Mouse (Mus musculus) layer of hippocampus, postnatal 36 days (tissue): ENCODE results near the gene Fras1. TPM values are rescaled to one million over a fixed set of nuclear protein-coding genes. Genes with fewer than 3 reads are reported as not detected.

Experiments used
- DNase-seq, 2 experiments: peaks; one replicate each; pipeline ENCODE4 v3.0.0; 2022
- total RNA-seq, 2 experiments: library from RNA; stranded (reverse); gene quantifications; 2 replicates each; pipeline ENCODE4 v1.2.3; 2021

Fras1 gene
- total RNA-seq, 2 experiments from 2014 or later, result 11.4 to 13.4 TPM

- DNase-seq, result no peak
These were observed 315.1 kb downstream of the Fras1 start for GRCm38 (mm10) chr5:96688885-96689284.

DNA sequence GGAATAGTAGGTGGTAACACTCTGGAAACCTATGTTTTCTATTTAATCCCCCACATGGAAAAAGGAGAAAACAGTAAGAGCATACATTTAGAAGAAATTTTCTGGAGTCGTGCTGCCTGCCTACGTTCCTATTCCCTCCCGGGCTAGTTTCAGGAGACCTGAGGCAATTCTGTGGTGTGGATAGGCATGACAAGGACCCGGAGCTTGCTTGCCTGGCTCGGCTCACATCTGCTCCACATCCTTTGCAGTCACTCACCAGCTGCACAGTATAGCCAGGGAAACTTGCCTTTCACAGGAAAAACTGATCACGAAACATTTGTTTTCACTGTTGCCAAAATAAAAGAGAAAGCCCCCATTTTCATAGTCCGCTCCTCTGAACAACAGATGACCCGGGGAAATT is 325.2 kb downstream of the Fras1 start:
- DNase-seq, result no peak

DNA sequence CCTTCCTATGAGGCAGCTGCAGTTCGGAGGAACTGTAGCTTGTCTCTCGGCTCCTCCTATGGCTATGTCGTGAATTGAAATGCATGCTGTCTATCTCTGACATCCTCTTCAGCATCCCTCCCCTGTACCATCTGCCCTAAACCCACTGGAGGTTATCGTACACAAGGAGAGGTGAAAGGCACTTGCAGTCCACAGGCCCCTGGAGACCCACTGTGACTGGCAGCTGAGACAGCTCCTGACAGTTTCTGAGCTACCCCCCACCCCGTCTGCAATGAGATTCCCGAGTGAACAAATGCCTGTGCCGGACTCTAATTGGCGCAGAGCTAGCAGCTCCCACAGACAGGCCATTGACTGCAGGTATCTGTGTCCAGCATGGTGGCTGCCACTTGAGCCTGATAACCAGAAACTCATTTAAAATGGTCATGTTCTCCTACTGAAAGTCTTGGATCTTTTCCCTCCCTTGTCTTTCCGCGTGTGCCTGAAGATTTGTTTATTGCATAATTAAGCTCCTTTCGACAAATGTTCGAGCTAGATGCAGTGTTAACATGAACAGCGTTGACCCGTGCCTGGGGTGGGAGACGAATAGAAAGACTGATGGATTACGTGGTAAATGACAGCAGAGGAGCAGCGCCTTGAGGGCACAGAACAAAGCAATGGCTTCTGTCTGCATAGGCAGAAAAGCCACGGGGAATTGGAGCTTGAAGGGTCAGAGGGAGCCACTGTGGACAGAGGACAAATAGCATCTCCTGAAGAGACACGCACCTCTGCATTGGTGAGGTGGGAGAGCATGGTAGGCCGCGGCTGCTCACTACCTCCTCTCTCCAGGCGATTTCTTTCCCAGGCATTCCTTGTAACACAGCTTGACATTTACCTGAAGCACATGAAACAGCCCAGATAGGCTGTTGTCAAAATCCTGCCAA is 329.2 kb downstream of the Fras1 start:
- DNase-seq, result no peak

DNA sequence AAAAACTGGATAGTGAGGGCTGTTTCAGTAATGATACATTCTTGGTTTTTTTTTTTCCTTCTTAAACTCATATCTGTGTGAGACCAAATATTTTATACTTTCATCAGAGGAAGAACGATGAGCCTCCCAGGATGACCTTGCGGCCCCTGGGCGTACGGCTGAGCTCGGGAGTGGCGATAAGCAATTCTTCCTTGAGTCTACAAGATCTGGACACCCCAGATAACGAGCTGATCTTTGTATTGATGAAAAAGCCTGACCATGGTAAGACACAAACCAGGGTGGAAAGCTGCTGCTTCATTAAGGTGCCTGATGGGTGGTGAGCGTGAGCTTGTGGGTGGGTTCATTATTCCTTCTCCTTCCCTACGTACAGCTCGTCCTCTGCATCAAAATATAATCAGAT is 334.8 kb downstream of the Fras1 start:
- DNase-seq, result no peak

DNA sequence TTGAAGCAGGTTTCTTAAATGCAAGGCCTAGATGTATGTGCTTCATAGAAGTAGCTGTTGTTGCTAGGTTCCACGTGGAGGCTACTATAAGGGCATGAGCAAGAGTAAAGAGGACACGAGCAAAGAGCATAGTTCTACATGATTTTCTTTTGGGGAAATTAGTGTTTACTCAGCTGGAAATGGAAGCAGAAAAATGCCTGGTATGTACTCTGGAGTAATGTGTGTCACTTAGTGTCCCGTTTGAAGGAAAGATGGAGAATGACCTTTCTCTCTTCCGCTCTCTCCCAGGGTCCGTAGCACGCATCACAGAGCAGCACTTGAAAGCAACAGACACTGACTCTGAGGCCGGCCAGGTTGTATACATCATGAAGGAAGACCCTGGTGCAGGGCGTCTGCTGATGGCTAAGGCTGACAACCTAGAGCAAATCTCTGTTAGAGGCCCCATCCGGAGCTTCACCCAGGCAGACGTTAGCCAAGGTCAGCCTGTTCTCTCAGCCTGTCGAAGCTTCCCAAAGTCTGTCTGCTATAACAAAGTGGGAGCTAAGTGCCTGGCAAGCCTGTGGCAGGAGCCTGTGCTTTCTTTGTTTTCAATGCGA is 338.4 kb downstream of the Fras1 start:
- no peak for DNase-seq

DNA sequence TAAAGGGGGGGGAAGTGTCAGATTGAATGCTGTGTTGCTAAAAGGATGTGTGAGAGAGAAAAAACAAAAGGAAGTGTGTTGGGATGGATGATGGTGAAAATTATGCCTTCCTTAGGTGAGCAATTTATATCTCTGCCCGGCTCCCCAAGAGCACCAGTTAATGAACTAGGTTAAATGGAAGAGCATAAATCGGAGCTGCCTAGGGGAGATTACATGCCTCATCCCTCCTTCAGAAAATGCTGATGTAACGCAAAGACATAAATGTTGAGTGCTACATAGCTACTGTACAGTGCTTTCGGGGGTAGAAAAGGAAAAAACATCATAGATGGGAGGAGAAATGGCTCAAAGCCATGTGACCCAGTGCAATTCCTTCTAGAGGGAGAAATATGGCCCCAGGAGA is 339.0 kb downstream of the Fras1 start:
- DNase-seq, result no peak

- DNase-seq, result no peak
These were observed 342.7 kb downstream of the Fras1 start for GRCm38 (mm10) chr5:96716273-96717034.

DNA sequence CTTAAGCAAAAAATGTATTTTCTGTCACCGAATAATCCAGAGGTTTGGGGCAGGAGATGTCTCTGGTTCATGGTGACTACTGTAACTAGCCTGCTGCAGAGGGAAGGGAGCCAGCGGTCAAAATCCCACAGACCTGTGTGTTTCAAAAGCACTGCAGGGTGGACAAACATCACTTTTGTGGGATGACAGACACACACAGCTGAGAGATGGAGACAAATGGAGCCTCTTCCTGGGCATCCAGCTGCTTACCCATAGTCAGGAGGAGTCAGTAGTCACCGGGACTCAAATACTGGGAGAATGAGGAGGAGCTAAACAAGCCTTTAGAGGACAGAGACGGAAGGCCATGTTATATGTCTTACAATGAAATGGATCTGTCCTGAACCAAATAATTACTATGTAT is 343.9 kb downstream of the Fras1 start:
- no peak for DNase-seq

DNA sequence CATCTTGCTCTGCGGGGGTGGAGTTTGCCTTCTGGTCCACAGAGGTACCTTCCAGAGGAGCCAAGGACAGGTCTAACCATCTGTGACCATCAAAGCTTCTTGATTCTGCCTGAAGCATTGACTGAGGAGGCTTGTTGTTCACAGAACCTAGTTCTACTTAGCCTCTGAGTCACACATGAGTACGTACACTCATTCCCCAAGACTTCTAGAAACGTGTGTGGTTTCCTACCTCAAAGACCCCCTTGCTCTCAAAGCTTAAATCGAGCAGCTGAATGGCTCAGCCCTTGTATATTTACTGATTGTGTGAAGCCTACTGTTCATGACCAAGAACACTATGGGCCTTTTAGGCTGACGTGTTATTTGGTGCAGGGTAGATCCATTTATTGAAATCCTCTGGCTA is 344.8 kb downstream of the Fras1 start:
- no peak for DNase-seq

GRCm38 (mm10) chr5:96719221-96719620 is 345.5 kb downstream of the Fras1 start:
- DNase-seq, result no peak

- DNase-seq, result no peak
These were observed 348.9 kb downstream of the Fras1 start for GRCm38 (mm10) chr5:96722690-96723089.

- DNase-seq, result no peak
These were observed 365.6 kb downstream of the Fras1 start for GRCm38 (mm10) chr5:96739138-96739878.

- no peak for DNase-seq
These were observed 373.6 kb downstream of the Fras1 start for GRCm38 (mm10) chr5:96747195-96747984.

- no peak for DNase-seq
These were observed 383.9 kb downstream of the Fras1 start for GRCm38 (mm10) chr5:96757615-96758014.

DNA sequence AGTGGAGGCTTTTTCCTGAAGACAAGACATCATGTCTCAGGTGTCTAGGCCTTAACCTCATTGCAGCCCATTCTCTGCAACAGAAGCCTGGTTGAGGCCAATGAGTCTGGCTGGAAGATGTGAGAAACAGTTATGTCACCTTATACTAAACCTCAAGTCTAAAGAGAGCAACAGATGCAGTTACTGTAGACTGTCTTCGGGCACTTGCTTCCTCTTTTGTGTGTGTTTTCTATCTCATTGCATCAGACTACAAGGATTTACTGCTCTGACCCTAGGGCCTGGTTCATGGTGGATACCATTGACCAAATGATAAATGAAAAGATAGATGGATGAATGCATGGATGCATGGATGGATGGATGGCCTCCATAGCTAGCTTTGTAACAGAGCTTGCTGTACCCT is 388.3 kb downstream of the Fras1 start:
- DNase-seq, result no peak

DNA sequence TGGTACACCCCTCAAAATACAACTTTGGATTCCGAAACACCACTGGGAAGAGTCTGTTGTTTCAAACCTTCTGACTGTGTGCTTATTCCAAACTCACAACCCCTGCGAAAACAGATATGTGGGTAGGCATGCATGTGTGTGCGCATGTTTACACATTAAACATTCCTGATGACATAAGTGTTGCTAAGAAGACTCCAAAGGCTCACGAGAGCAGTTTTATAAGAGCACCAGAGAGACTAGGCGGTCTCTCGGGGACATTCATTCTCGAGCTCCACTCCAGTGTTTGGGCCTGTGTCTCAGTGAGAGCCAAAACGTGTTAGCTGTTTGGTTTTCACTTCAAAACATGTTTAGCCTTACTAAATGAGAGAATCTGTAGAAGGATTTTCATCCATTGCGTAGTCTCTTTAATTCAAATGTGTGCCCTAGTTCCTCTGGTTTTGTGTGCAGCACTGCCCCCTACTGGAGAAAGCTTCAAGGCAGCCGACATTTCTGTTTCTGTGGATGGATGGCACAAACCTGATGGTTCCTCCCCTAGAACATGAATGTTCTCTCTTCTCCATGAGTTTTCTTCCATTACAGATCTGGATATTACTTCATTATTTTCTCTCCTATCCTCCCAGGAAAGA is 395.2 kb downstream of the Fras1 start:
- DNase-seq, result peak; percentile 65 to 74

DNA sequence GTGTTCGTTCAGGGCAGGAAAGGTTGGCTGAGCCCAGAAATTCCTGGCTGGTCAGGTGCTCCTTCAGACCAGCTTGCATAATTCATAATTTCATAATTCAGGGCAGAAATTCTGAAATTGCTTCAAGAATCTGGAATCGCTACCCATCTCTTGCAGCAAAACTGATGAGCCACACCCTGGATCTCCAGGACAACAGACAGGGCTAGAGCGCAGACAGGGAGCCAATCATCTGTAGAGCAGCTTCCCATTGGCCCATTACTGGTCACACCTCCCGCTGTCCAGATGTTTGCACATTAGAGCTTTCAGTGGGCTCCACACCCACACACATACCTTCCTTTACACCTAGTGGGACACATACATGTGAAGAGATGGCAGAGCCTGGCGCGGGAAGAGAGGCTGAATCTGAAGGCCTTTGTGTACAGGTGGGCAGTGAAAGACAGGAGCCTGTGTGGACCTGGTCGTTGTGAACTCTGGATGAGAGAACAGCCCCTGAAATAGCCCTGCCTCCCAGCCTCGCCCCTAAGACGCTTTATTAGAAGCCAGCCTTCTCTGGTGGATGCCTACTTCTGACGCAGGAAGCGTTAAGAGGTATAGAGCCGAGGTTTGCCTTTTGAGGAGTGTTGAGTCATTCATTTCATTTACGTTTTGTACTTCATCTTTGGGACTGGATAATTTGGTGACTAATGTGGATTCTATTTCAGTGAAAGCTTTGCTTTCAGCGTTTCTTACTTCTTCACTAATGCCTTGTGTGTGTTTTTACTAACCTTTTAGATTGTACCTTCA is 409.9 kb downstream of the Fras1 start:
- DNase-seq, result no peak

DNA sequence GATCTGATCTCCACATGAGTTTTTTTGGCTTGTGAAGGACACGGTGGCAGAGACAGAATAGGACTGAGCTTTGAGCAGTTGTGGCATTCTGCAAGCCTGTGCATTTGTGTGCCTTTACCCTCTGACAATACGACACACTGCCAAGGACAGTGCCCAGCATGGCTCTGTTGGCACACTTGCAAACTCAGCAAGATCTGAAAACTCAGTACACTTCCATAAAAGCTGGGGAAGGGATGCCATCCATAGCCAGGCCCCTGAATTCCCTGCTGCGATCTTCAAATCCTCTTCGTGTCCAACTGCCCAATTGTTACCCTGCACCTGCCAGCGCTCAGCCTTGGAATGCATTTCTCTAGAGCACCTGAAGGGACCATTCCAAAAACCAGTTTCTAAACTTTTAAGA is 411.3 kb downstream of the Fras1 start:
- no peak for DNase-seq

DNA sequence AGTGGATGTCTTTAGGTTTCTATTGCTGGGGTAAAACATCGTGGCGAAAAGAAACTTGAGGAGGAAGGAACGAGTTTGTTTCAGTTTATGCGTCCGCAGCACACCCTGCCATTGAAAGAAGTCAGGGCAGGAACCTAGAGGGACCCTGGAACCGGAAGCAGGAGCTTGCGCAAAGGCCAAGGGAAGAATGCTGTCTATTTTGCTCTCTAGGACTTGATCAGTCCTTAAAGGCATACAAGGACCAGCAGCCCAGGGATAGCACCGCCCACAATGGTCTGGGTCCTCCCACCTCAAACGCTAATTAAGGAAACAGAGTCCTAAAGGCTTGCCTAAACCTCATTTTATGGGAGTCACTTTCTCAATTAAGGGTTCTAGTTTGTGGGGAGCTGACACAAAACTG is 418.7 kb downstream of the Fras1 start:
- no peak for DNase-seq

DNA sequence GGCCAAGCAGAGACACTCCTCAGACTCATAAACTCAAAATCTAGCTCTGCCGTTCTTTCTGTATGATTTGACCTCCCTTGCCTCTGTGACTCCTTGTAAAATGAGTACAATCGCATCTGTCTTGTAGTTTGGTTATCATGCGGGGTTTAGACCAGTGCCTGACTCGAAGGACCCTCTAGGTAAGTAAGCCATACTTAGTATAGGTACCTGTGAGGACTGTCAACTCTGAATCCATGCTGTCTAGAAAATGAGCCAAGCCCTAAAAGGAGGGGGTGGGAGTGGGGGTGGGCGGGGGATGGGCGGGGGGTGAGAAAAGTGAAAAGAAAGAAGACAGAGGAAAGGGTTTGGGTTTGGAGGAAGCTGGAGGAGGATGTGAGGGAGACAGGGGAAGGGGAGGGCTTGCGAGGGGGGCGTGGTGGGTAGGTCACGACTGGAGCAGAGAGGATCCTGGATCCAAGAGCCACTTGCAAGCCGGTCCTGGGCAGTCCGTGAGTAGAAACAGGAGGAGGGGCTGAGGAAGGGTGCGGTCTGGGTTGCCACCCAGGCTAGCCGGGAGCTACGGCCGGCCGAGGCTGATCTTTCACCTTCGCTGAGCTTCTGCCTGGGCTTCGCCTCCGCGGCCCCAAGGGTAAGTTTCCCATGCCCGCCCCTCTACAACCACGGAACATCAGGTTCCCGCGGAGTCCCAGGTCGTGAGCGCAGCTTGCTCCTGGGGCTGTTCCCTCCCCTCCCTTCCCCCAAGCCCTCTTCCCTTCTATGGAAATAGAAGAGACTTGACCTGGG is 419.4 kb downstream of the Fras1 start, which contains the start of gene Anxa3:
Gene Anxa3, plus strand, starts transcription at position 404 of the 783 bp plus-strand sequence.
- DNase-seq, result no peak
